In genomic region chr6:118478957-118479708, GRCm38 (mm10) we compare ENCODE assay signal across 7 mouse cellular contexts. TPM values are rescaled to one million over a fixed set of nuclear protein-coding genes. Genes with fewer than 3 reads are reported as not detected.
A peak's percentile ranks its signal among the peaks of the same experiment; 100 is the strongest.
DNase-seq lines count a peak whose midpoint lies in the region; ATAC-seq and TF ChIP-seq lines count a peak whose summit lies in the region.

TSS of gene Zfp9 (minus strand) at chr6:118479320.

- no peaks in the 10 kb centered on the region for H3K36me3 ChIP-seq in intestine, embryonic 16.5 days (ENCODE audit: control insufficient read depth, insufficient read depth, low read length)
- H3K36me3 ChIP-seq in small intestine, adult 2 months (ENCODE audit: control insufficient read depth, insufficient read depth, low read length): no peaks in the 10 kb centered on the region

- TF ChIP-seq CTCF in small intestine, adult 2 months (IDR thresholded peaks at IDR 0.05; ENCODE audit: extremely low read depth, insufficient read length, insufficient replicate concordance, low read depth, low read length): no peak

- DNase-seq in adrenal gland, postnatal 10 days: peak; percentile 89
- peak; percentile 81 for DNase-seq in embryo, embryonic 10.5 days (ENCODE audit: low spot score)
- peak; percentile 77 to 81 for DNase-seq in gastrocnemius, postnatal 36 days
- DNase-seq in left cerebral cortex, postnatal 25 days (ENCODE audit: low spot score in 2 of 2): peak; percentile 86 to 89

- peak; percentile 60 for TF ChIP-seq POLR2A in small intestine, adult 2 months (IDR thresholded peaks at IDR 0.05; ENCODE audit: low read depth, low read length)

- H3K9me3 ChIP-seq in intestine, embryonic 16.5 days (ENCODE audit: control insufficient read depth, low read length): no peaks in the 10 kb centered on the region

- peak within 1 kb of the TSS; percentile 84 for H3K4me2 ChIP-seq in intestine, embryonic 16.5 days (ENCODE audit: low read depth, low read length)

- peak within 1 kb of the TSS; percentile 64 for H3K4me3 ChIP-seq in intestine, embryonic 16.5 days (ENCODE audit: low read length)
- H3K4me3 ChIP-seq in small intestine, adult 2 months (ENCODE audit: low read depth, low read length): peak within 1 kb of the TSS; percentile 68

- ATAC-seq in intestine, embryonic 16.5 days: peak; percentile 94
- peak; percentile 94 for ATAC-seq in megakaryocyte-erythroid progenitor cell, adult 5-6 weeks (replicated peaks; ENCODE audit: low FRiP score, low TSS enrichment, poor library complexity, severe bottlenecking)

- WGBS in intestine, embryonic 16.5 days: under 1% methylated on average over 45 of the region's 57 CpGs
- WGBS in small intestine, adult 2 months: 2% methylated on average over 47 of the region's 57 CpGs

- no peaks in the 10 kb centered on the region for H3K27me3 ChIP-seq in intestine, embryonic 16.5 days (replicated peaks; ENCODE audit: control insufficient read depth, insufficient read depth, low read length)
- H3K27me3 ChIP-seq in small intestine, adult 2 months (ENCODE audit: control insufficient read depth, insufficient read depth, low read length): no peaks in the 10 kb centered on the region; the same call in 1 of the 2 replicates

- peaks cover 5% of the 10 kb centered on the region; the same call in 1 of the 2 replicates for H3K4me1 ChIP-seq in intestine, embryonic 16.5 days (ENCODE audit: control insufficient read depth, insufficient read depth, low read length)
- H3K4me1 ChIP-seq in small intestine, adult 2 months (ENCODE audit: control insufficient read depth, insufficient read depth, insufficient read length, low read length): no peaks in the 10 kb centered on the region

- peak within 1 kb of the TSS; percentile 86 for H3K27ac ChIP-seq in intestine, embryonic 16.5 days (ENCODE audit: low read length)
- peak within 1 kb of the TSS; percentile 35 for H3K27ac ChIP-seq in small intestine, adult 2 months (ENCODE audit: insufficient read depth, low read depth, low read length)

- H3K9ac ChIP-seq in intestine, embryonic 16.5 days (ENCODE audit: low read depth, low read length): peak within 1 kb of the TSS; percentile 79

- intact Hi-C loops in gastrocnemius, postnatal 36 days (cut with DNase I): no loop called here
- intact Hi-C loops in left cerebral cortex, postnatal 25 days (cut with DNase I): loop anchor here (1.0 kb wide), 1 partner anchor 24 kb away; the partner anchor contains the start of gene Zfp248

RNA-seq across cellular contexts. Expression of gene Zfp9, which starts in this region (rescaled TPM):
- 1 to 10 TPM; 6.1 to 7.9 TPM for total RNA-seq in adrenal gland, postnatal 10 days (2021)
- 1 to 10 TPM; 6.3 to 8.0 TPM for total RNA-seq in gastrocnemius, postnatal 36 days (2021)
- 5.7 and 6.1 TPM in 2 replicates for polyA plus RNA-seq in intestine, embryonic 16.5 days (2015; fragmentation: Nextera tagmentation; extraction: Ambion mirVana)
- 10 to 100 TPM; 17.4 to 19.4 TPM for total RNA-seq in left cerebral cortex, postnatal 25 days (2021)
- total RNA-seq in megakaryocyte-erythroid progenitor cell, adult 5-6 weeks (2014; fragmentation: Nextera tagmentation): 0.59 TPM in 1 of 2 replicates, not detected in the other
- 0.38 and 0.42 TPM in 2 replicates for total RNA-seq in megakaryocyte-erythroid progenitor cell, adult 5-6 weeks (2017)
- polyA plus RNA-seq in small intestine, adult 2 months (2012; rRNA removed): 0.17 and 0.29 TPM in 2 replicates

Comparison
In these comparisons a context has a peak if more than half of its experiments do, and no peak if none do; other contexts are left out.
1. Peak in every context shown above with its lines: DNase-seq, ATAC-seq, H3K4me3 ChIP-seq and H3K27ac ChIP-seq.
2. RNA of gene Zfp9 (total RNA-seq): 17.4 to 19.4 TPM in left cerebral cortex, postnatal 25 days, 6.3 to 8.0 TPM in gastrocnemius, postnatal 36 days and 6.1 to 7.9 TPM in adrenal gland, postnatal 10 days; 0.38 to 0.59 TPM in megakaryocyte-erythroid progenitor cell, adult 5-6 weeks; every median in the first group is over 4 times any median in the second.
3. Peak in ATAC-seq in megakaryocyte-erythroid progenitor cell, adult 5-6 weeks; RNA of the gene not detected or under 1 TPM.